Mouse (Mus musculus): ENCODE measurements around the gene Myom1. TPM values are rescaled to one million over a fixed set of nuclear protein-coding genes. Genes with fewer than 3 reads are reported as not detected.

The Myom1 gene
- total RNA-seq, 2 experiments from 2014 or later = 1.5 to 1.7 TPM

DNA sequence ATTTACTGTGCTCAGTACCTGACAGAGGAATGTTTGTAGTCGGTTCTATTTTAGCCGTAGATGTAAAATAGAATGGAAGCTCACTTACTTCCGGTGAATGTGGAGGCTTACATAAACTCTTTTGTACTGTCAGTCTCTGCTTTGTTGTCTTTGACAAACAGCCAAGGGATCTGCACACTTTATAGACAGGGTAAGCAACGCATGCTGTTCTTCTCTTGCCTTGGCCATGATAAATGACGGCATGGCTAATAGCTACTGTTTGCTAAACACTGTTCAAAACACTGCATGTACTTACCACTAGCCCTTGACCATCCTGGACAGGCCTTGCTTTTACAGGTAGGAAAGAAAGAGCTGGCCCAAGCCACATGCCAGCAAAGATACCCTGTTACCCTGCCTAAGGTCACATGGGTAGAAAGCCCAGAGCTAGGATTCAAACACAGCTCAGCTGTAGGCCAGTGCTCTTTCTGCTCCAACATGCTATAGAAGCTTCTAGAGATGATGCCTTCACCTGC is 59.7 kb downstream of the Myom1 start:
- no peak for DNase-seq

DNA sequence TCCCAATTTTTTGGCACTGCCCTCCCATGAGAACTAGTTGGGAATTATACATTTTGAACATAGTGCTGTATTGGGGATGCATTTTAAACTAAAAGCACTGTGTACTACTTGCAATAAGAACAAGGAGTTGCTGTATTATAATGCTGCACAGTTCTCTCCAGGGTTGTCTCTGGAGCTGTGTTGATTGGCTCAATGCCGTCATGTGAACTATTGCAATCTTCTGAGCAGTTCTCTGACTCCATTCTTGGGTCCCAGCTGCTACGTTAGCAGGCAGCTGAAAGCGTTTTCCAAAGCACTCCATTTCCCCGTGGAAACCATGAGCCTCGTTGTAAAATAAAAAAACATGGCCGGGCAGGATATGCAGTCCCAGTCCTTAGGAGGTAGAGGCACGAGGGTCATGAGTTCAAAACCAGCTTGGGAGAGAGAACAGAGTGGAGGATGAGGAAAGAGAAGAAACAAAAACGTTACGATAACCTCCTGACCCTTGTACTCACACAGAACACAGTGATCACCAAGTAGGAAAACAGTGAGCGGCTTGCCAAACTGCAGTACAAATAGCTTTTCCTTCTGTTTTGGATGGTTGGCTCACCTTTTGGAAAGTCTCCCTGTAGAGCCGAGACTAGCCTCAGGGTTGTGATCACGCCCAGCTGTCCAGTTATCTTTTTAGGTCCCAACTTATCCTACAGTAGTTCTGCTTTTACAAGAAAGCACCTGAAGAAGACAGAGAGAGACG is 60.6 kb downstream of the Myom1 start:
- DNase-seq = no peak

DNA sequence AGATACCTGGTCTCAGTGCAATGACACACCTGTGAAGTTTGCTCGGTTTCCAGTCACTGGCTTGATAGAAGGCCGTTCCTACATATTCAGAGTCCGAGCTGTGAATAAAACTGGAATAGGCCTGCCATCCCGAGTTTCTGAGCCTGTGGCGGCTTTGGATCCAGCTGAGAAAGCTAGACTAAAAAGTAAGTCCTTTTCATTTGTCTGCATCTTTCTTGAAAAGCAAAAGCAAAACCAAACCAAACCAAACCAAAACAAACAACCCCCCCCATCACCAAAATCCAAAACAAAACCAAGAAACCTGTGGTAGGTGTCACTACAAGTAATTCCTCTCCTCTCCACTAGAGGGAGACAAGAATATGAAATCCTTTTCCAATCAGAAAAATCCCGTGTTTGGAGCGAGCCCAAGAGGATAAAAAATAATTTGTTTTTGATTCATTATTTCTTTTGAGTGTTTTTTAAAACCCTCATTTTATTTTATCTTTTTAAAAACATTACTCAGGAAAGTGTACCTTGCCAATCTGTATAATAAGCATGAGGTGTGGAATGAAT is 62.1 kb downstream of the Myom1 start:
- DNase-seq = no peak

DNA sequence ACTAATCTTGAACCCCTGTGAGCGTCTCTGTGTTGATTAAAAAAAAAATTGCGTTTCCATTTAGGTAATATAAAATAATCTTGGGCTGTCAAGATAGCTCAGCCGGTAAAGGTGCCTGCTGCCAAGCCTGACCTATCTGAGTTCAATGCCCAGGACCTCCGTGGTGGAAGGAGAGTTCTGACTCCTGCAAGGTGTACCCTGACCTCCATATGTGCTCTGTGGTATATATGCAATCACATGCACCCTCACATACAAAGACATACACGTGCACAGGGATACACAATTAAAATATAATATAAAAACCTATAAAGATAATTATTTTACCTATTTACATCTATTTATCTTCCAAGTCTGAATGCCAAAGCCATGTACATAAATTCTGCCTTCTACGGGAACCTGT is 62.7 kb downstream of the Myom1 start:
- no peak for DNase-seq

DNA sequence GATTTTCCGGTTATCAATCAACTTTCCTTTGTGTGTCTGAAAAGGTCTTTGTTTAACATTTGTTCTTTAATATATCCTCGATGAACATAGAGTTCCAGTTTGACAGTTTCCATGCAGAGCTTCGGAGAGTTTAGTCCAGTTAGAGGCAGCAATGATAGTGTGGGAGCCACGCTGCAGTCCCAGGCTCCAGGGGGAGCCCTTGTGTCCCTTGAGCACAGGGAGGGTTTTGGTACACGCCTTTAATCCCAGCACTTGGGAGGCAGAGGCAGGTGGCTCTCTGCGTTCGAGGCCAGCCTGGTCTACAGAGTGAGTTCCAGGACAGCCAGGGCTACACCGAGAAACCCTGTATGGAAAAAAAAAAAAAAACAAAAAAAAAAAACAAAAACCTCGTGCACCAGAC is 66.7 kb downstream of the Myom1 start:
- DNase-seq = no peak

DNA sequence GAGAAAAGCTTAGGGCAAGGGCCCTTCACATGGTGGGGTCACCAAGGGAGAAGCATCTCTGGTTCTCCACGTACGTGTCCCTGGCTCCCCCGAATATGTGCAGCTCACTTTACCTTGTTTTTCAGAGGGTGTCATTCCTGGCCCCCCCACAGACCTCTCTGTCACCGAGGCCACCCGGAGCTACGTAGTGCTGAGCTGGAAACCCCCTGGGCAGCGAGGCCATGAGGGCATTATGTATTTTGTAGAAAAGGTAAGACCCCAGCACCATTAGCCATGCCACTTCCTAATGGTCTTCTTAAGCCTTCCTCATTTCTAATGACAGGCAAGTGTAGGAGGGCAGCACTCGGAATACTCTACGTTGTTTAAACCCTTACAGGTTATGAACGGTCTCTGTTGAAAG is 69.5 kb downstream of the Myom1 start:
- no peak for DNase-seq

DNA sequence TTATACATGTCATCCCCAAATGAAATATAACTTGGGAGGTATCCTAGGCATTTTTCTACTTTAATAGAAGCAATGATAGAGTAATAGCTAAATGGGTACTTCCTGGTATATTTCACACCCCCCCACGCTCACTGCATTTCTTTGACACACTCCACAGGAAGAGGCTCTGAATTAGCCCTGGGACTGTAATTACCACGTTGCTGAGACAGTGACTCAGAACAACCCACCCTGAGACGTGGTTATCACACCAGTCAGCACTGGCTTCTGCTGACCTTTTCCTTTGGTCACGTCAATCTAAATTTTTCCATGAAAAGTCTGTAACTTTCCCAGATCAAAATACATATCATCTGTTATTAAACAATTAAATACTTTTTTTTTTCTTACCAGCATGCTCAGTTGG is 72.0 kb downstream of the Myom1 start:
- no peak for DNase-seq

DNA sequence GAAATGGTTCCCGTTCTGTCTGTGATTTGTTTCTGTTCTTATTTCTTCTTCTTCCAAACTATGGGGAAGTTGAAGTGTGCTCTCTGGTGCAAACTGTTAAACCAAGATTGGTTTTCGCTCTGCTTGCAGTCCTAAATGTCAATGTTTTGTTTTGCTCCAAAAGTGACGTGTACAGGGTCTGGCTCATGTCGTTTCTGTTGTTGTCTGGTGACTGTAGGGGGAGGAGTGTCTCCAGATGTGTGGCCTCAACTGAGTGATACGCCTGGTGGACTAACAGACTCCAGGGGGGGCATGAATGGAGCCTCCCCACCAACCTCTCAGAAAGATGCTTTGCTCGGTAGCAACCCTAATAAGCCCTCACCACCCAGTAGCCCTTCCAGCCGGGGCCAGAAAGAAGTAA is 79.6 kb downstream of the Myom1 start:
- no peak for DNase-seq

DNA sequence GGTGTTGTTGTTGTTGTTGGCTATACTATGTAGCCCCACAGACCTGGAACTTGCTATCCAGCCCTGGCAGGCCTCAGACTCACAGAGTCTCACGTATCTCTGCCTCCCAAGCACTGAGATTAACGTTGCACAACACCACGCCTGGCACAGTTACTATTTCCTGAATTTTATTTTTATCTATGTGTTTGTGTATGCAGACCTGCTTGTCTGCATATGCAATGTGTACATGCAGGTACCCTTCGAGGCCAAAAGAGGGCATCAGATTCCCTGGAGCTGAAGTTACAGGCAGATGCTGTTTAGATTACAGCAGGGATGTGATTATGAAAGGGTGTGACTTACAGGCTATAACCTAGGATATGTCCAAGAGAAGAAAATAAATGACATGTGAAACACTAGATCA is 84.5 kb downstream of the Myom1 start:
- DNase-seq = no peak

DNA sequence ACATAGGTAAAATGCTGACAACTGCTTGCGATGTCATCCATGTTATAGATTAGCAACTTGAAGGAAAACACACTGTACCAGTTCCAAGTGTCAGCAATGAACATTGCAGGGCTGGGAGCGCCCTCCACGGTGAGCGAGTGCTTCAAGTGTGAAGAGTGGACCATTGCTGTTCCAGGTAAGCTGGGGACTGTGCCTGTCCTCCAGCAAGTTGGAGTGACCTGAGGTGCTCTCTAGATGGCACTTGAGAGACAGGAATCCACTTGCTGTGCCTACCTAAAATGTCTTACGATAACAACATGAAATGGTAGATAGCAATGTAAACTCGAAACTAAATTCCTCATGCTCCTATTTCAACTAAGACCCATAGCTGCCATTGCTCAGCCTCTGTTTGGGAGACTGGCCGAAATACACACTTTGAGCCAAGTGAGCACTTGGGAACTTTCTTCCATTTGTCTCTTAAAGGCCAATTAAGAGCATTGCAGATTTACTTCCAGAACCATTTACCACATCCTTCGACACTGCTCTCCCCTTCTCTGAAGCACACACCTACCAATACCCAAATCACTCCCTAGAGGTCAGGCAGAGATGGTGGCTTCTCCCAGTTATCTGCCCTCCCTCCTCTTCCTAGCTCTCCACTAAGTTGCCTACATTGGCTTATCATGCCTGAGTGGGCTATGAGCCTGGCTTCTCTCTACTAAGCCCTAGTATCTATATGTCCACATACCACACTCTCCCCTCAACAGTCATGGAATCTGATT is 85.1 kb downstream of the Myom1 start:
- DNase-seq = no peak

DNA sequence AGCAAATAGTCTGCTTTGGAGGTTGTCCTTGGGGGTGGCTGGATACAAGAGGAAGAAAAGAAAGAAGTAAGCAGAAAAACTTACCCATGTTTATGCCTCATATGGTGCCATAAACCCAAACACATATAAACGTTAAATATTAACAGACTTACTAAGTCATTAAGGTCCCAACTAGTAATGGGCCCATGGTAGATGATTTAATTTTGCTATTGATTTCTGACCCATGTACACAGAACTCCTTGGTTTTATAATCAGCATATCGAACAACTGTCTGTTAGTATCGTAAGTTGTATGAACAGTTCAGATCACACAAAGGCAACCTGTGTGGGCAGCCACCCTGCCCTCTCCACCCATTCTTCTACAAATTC is 85.7 kb downstream of the Myom1 start:
- DNase-seq = no peak

DNA sequence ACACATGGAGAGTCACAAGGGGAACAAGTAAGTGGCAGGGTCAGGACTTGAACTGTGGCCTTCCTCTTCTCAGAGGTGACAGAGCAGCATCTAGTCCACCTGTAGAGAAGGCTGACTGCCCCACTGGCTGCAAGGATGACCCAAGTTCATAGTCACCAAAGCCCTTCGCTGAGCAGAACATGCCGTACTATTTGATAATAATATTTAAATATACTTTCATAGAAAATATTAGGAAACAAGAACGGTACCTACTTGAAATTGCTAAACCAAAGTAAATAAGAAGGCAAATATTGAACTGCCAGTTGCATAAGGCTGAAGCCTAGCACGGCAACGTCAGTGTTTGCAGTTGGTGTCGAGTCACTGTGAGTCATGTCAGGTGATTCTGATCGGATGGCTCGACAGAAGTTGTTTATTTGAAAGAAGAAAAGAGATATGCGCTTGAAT is 86.6 kb downstream of the Myom1 start:
- DNase-seq = no peak

DNA sequence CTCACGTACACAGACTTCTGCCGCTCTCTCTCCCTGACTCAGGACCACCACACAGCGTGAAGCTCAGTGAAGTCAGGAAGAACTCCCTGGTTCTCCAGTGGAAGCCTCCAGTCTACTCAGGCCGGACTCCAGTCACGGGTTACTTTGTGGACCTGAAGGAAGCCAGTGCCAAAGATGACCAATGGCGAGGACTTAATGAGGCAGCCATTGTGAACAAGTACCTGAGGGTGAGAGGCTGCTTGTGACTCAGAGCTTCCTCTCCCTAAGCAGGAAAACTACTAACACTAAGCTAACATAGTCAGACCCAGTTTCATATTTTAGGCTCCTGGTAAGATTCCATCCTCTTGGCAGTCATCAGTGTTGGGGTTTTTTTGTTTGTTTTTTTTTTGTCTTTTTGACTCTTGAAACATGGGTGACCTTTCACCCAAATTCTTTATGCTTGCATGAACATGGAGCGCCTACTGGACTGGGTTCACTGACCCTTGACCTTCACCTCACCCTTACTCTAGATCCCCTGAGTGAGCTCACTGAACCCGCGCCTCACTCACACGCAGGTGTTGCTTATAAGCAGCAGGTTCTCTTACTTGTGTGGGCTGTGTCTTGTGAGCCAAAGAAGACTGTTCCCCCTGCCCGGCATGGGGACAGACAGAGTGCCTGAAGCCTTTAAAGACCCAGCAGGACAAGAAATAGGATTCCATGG is 87.5 kb downstream of the Myom1 start:
- DNase-seq = no peak

DNA sequence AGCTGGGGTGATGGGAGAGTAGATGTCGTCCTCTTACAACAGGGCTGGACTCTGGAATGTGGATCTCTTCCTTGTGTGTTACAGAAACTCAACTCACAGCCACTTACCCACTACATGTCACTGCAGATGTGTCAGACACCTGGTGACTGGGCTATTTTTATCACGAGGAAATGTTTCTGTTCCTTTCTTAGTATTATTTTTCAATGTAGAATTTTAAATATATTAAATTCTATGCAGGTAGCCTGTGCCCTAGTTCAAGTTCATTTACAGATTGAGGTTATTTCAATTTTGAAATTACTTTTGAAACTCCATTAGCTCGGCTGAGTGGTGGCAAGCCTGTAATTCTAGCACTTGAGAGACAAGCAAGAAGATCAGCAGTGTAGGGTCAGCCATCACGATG is 88.6 kb downstream of the Myom1 start:
- DNase-seq = no peak

DNA sequence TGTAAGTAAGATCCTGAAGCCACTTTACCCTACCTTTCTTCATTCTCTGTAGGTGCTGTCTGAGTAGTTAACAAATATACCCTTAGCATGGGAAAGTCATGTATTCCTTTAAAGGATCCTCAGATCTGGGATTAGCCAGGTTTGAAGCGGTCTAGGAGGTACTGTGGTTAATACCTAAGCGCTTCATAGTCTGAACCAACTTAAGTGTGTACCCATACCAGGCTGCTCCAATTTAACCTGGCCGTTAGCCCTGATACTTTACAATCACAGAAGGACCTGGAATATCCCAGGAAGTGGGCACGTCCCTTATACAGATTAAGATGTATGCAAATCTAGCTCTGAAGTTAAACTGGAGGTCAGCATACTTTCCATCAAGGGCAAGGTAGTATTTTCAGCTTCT is 89.9 kb downstream of the Myom1 start:
- no peak for DNase-seq

DNA sequence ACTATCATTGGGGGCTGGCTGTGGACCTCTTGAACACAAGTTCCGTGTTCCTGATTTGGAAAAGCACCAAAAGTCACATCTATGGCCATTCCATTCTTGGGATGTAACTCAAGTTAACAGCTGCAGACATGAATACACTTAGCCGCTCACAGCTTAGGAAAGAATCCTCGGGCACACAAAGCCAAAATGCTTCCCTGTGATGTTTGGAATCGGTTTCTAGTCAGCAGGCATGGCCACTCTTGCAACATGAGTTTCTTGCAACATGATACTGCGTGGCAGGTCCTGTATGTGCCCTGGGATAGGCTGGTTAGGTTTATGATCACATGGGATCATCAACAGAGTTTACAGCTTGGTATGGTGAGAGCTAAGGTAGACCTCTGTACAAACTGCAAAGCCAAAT is 91.4 kb downstream of the Myom1 start:
- DNase-seq = no peak

DNA sequence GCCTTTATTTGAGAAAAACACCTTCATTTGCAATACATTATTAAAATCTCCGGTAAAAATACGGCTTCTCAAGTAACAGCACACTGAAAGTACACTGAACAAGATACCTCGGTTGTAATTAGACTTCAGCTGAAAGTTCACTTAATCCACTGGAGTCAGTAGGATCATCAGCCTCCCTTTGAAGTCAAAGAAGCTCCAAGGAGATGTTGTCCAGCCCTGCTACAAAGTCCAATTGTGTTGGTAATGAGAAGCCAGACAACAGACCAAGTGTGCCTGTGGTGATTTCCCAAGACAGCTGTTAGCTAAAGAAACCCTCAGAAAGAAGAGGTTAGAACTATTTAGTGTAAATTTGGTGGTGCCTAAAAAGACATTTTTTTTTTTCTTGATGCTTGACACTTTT is 92.0 kb downstream of the Myom1 start:
- no peak for DNase-seq

DNA sequence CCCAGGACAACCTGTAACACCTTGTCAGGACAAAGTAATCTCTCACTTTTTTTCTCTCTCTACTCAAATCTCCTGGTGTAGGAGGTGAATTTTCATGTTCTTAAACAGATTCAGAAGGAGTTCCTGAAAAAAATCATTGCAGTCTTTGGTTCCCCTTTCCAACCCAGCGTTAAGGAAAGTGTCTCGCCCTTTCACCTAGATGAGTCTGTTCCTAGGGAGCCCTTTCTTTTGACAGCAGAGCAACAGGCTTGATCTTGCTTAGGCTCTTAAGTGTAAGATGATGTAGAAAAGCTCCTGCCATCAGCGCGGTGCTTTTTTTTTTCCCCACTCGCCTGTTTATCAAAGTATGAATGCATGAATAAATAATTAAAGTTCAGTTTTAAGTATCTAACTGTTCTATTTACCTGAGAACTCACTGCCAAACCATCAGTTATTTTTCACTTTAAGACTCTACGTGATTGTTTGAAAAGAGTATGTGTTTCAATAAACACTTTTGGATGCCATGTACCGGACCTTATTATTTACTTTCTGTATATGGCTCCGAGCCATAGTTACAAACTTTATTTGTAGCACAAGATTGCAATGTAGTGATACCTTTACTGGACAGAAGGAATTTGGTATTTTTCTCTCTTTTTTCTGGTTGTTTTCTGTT is 94.2 kb downstream of the Myom1 start:
- DNase-seq = no peak

DNA sequence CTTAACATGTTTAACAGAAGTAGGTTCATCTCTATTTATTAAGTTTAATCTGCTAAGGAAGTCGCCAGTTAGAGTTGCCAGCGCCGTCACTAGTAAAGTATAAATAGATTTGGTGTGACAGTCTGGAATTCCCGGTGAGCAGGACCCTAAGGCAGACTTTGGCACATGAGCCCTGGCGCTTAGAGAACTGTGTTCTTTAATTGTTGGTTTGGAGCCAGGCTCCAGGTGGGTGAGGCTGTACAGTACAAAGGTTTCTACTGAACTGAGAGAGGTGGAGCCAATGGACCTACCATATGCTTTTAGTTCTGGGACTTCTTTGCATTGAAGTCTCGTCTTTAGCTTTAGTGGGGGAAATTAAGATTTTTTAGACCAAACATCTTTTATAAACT is 94.8 kb downstream of the Myom1 start:
- DNase-seq = no peak

DNA sequence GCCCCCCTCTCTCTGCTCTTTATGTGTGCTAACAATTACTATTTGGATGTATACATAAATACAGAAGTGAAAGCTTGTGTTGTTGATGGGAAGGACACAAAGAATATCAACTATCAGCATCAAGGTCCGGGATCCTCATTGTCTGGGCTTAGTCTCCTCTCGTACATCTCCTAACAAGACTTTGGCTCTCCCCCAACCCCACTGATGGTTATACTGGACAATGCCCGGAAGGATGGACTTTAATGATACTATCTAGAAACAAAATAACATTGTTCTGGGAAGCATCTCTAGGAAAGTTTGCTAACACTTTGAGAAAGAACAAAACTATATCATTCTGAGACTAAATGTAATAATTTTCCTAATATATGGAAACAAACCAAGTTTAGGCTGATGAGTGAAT is 96.2 kb downstream of the Myom1 start:
- no peak for DNase-seq

DNA sequence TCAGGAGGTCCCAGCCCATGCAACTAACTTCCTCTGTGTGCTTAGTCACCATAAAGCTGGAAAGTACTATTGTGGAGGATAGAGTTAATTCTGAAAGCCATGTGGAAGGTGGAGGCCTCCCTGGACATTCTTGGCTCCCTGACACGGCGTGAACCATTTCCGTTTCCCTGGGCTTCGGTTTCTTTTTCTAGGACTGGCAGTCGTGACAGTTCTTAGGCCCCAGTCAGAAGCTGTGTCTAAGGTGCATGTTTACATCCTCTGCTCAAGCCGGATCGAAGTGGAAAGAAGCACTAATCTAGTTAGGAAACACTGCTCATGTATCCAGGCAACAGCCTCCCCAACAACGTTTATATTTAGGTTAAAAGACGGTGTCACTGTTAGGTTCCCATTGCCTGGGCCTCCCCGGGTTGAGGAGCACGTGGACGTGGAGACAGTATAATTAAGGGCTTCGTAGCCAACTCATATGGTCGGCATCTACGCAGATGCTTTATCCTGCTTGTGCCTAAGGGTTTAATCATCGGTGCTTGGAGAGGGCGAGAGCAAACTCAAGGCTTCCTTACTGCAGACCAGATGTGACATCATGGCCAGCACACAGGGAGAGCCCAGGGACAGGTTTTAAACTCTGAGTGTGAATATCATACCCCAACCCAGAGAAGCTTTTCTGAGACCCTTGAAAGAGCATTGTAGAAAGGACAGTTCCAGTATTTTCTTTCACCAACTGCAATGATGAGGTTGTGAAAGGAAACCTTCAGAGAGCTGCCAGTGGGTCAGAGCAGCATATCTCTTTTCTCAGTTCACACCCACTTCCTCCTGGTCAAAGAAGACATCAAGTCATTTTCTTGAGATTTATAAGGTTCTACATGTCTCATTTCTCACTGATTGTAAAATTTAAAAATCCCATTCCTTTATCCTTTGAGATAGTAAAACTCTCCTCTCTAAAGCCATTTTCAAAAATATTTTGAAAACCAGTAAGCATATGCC is 100.4 kb downstream of the Myom1 start:
- DNase-seq = no peak

All from layer of hippocampus, postnatal 36 days (tissue).